Mouse (Mus musculus): ENCODE results near the gene Lrrc10. TPM values are rescaled to one million over a fixed set of nuclear protein-coding genes. Genes with fewer than 3 reads are reported as not detected.

Lrrc10 gene
- polyA plus RNA-seq, 1 experiment from 2014 or later = 80.5 TPM

Other genes with a start within 250 kb of the Lrrc10 start
- 0.26 and 0.34 TPM in 2 replicates for gene Myrfl, start 148.4 kb upstream of the Lrrc10 start, polyA plus RNA-seq (2014; fragmentation: Nextera tagmentation; extraction: Ambion mirVana)
- 66.2 and 70.9 TPM in 2 replicates for gene Rab3ip, start 94.6 kb upstream of the Lrrc10 start, polyA plus RNA-seq (2014; fragmentation: Nextera tagmentation; extraction: Ambion mirVana)
- not detected in 2 replicates for gene Gm10271, start 72.7 kb upstream of the Lrrc10 start, polyA plus RNA-seq (2014; fragmentation: Nextera tagmentation; extraction: Ambion mirVana)
- gene Best3, start 59.0 kb upstream of the Lrrc10 start, polyA plus RNA-seq (2014; fragmentation: Nextera tagmentation; extraction: Ambion mirVana) = 0.77 and 0.81 TPM in 2 replicates
- gene Cct2, start 18.5 kb downstream of the Lrrc10 start, polyA plus RNA-seq (2014; fragmentation: Nextera tagmentation; extraction: Ambion mirVana) = 178 and 183 TPM in 2 replicates
- 25.4 and 26.1 TPM in 2 replicates for gene Frs2, start 103.2 kb downstream of the Lrrc10 start, polyA plus RNA-seq (2014; fragmentation: Nextera tagmentation; extraction: Ambion mirVana)
- 48.0 and 52.1 TPM in 2 replicates for gene Yeats4, start 179.2 kb downstream of the Lrrc10 start, polyA plus RNA-seq (2014; fragmentation: Nextera tagmentation; extraction: Ambion mirVana)
- not detected in 2 replicates for gene 9530003J23Rik, start 193.4 kb downstream of the Lrrc10 start, polyA plus RNA-seq (2014; fragmentation: Nextera tagmentation; extraction: Ambion mirVana)
- gene Lyz2, start 237.0 kb downstream of the Lrrc10 start, polyA plus RNA-seq (2014; fragmentation: Nextera tagmentation; extraction: Ambion mirVana) = 106 and 110 TPM in 2 replicates
- 5.1 TPM in 2 replicates for gene Lyz1, start 247.5 kb downstream of the Lrrc10 start, polyA plus RNA-seq (2014; fragmentation: Nextera tagmentation; extraction: Ambion mirVana)